Mouse (Mus musculus): ENCODE data around the gene Pwwp2b. TPM values are rescaled to one million over a fixed set of nuclear protein-coding genes. Genes with fewer than 3 reads are reported as not detected.

Gene Pwwp2b
- polyA plus RNA-seq, 1 experiment: 7.5 TPM

DNA sequence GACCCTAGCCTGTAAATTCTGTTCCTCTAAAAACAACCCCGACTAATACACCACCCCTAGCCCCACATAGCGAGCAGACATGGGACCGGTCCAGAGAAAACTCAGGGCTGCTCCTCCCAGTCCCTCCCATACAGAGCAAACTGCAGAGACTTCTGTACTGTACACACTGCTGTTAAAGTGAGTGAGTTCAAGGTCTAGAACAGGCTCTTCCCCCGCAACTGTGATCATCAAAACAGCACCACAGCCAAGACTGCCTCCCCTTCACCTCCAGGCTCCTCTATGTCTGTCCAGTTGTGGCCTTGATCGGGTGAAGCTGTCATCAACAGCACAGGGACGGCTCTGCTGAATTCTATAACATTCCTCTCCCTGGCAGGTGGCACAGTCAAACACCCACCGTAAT, 40.3 kb downstream of the Pwwp2b start:
- Histone ChIP-seq H3K9me3 (replicated peaks; ENCODE audit: control insufficient read depth, insufficient read depth, low read length, poor library complexity, severe bottlenecking) (no peaks in the 10 kb centered on the region), H3K4me1 (ENCODE audit: control insufficient read depth, insufficient read depth, low read length) (no peaks in the 10 kb centered on the region), H3K27ac (ENCODE audit: insufficient read depth, low read length) (no peak overlapping the region), H3K27me3 (ENCODE audit: control insufficient read depth, insufficient read depth, low read length, poor library complexity, severe bottlenecking) (no peaks in the 10 kb centered on the region), H3K36me3 (ENCODE audit: control insufficient read depth, insufficient read depth, low read length, poor library complexity, severe bottlenecking) (no peaks in the 10 kb centered on the region), H3K9ac (ENCODE audit: low read depth, poor library complexity, severe bottlenecking) (no peak overlapping the region), H3K4me3 (ENCODE audit: low read depth, low read length) (no peak overlapping the region)
- TF ChIP-seq EP300 (IDR thresholded peaks at IDR 0.05; ENCODE audit: insufficient read depth, low read depth, low read length): no peak
- no peak for TF ChIP-seq CTCF (IDR thresholded peaks at IDR 0.05; ENCODE audit: low read depth, low read length)
- TF ChIP-seq POLR2A (IDR thresholded peaks at IDR 0.05; ENCODE audit: insufficient read depth, low read length): no peak

DNA sequence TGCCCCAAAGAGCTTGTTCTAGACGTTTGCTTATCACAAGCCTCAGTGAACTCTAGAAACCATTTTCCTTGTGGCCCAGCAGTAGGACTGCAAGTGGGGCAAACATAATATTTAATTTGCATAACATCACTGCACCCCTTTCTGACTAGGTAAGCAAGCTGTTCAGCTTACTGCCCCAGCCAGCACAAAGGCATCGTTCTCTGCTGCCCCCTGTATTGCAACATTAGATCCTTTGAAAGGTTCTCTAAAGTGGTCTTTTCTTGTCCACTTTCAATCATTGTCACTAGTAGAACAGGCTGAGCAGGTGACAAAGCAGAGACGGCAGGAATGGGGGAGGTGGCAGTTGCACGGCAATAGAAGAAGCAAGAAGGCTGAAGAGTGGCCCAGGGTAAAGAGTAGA, 45.1 kb downstream of the Pwwp2b start:
- Histone ChIP-seq H3K27ac (ENCODE audit: insufficient read depth, low read length) (no peak overlapping the region), H3K4me3 (ENCODE audit: low read depth, low read length) (no peak overlapping the region), H3K9ac (ENCODE audit: low read depth, poor library complexity, severe bottlenecking) (no peak overlapping the region), H3K36me3 (ENCODE audit: control insufficient read depth, insufficient read depth, low read length, poor library complexity, severe bottlenecking) (no peaks in the 10 kb centered on the region), H3K4me1 (ENCODE audit: control insufficient read depth, insufficient read depth, low read length) (peaks cover 26% of the 10 kb centered on the region), H3K9me3 (replicated peaks; ENCODE audit: control insufficient read depth, insufficient read depth, low read length, poor library complexity, severe bottlenecking) (no peaks in the 10 kb centered on the region), H3K27me3 (ENCODE audit: control insufficient read depth, insufficient read depth, low read length, poor library complexity, severe bottlenecking) (no peaks in the 10 kb centered on the region)
- TF ChIP-seq EP300 (IDR thresholded peaks at IDR 0.05; ENCODE audit: insufficient read depth, low read depth, low read length) (no peak), CTCF (IDR thresholded peaks at IDR 0.05; ENCODE audit: low read depth, low read length) (no peak), POLR2A (IDR thresholded peaks at IDR 0.05; ENCODE audit: insufficient read depth, low read length) (no peak)

DNA sequence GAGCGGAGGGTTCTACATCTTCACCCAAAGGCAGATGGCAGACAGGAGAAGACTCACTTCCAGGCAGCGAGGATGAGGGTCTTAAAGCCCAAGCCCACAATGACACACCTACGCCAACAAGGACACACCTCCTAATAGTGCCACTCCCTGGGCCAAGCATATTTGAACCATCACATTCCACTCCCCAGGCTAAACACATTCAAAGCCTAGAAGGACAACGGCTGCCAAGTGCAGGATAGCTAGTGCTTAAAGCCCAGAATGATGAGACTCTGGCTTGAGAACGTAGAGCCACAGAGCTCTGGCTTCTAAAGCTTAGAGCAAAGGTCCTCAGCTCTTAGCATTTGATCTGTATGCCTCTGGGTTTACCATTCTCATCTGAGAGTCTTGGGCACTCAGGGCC, 45.8 kb downstream of the Pwwp2b start:
- Histone ChIP-seq H3K36me3 (ENCODE audit: control insufficient read depth, insufficient read depth, low read length, poor library complexity, severe bottlenecking) (no peaks in the 10 kb centered on the region), H3K27ac (ENCODE audit: insufficient read depth, low read length) (no peak overlapping the region), H3K4me3 (ENCODE audit: low read depth, low read length) (no peak overlapping the region), H3K9me3 (replicated peaks; ENCODE audit: control insufficient read depth, insufficient read depth, low read length, poor library complexity, severe bottlenecking) (no peaks in the 10 kb centered on the region), H3K9ac (ENCODE audit: low read depth, poor library complexity, severe bottlenecking) (no peak overlapping the region), H3K27me3 (ENCODE audit: control insufficient read depth, insufficient read depth, low read length, poor library complexity, severe bottlenecking) (no peaks in the 10 kb centered on the region), H3K4me1 (ENCODE audit: control insufficient read depth, insufficient read depth, low read length) (peaks cover 31% of the 10 kb centered on the region)
- no peak for TF ChIP-seq POLR2A (IDR thresholded peaks at IDR 0.05; ENCODE audit: insufficient read depth, low read length)
- TF ChIP-seq CTCF (IDR thresholded peaks at IDR 0.05; ENCODE audit: low read depth, low read length): no peak
- TF ChIP-seq EP300 (IDR thresholded peaks at IDR 0.05; ENCODE audit: insufficient read depth, low read depth, low read length): no peak

DNA sequence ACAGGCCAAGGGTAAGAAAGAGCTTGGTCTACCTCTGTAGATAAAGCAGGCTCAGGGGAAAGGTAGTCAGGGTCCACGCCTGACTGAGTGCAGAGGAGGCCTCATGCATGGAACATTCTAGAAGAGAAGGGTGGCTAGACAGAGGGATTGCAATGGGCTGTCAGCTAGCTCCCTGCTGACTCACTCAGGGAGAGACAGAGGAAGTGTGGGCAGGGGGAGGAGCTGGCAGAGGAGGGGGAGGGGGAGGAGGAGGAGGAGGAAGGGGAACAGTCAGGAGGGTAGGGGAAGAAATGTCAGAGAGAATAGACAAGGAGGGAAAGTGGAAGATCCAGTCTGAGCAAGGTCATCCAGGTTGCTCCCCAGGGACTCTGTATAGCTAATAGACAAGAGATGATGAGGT, 47.4 kb downstream of the Pwwp2b start:
- H3K9me3 ChIP-seq (replicated peaks; ENCODE audit: control insufficient read depth, insufficient read depth, low read length, poor library complexity, severe bottlenecking): no peaks in the 10 kb centered on the region
- no peaks in the 10 kb centered on the region for H3K36me3 ChIP-seq (ENCODE audit: control insufficient read depth, insufficient read depth, low read length, poor library complexity, severe bottlenecking)
- no peak overlapping the region for H3K4me3 ChIP-seq (ENCODE audit: low read depth, low read length)
- no peak overlapping the region for H3K9ac ChIP-seq (ENCODE audit: low read depth, poor library complexity, severe bottlenecking)
- no peaks in the 10 kb centered on the region for H3K27me3 ChIP-seq (ENCODE audit: control insufficient read depth, insufficient read depth, low read length, poor library complexity, severe bottlenecking)
- peak; percentile 25; the same call in 1 of the 2 replicates for TF ChIP-seq EP300 (IDR thresholded peaks at IDR 0.05; ENCODE audit: insufficient read depth, low read depth, low read length)
- TF ChIP-seq POLR2A (IDR thresholded peaks at IDR 0.05; ENCODE audit: insufficient read depth, low read length): no peak
- H3K27ac ChIP-seq (ENCODE audit: insufficient read depth, low read length): 0 out of 2 replicates have a peak overlapping the region, but pooled peaks have one; percentile 26
- peaks cover 31% of the 10 kb centered on the region for H3K4me1 ChIP-seq (ENCODE audit: control insufficient read depth, insufficient read depth, low read length)

DNA sequence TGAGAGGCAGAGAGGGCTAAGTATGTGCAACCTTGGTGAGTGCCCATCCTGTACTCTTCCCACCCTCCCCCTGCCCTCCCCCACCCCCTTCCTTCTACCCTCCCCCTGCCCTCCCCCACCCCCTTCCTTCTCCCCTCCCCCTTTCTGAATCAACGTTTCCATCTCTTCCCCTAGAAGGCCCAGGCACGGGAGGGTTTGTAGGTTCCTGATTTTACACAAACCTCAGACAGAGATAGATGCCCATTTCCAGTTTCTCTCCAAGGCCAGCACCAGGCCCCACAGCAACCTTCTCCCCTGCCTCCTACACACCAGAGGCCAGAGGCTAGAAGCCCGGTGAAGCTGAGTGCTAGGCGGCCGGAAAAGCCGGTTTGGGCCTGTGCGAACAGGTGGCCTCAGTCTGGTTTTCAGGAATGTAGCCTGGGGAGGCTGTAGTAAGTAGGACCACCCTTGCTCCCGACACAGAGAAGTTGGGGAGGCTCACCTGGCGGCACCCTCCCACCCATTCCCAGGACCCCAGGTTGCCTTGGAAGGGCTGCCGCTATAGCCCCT, 48.3 kb downstream of the Pwwp2b start:
- H3K9ac ChIP-seq (ENCODE audit: low read depth, poor library complexity, severe bottlenecking): peak overlapping the region; percentile 15
- H3K27me3 ChIP-seq (ENCODE audit: control insufficient read depth, insufficient read depth, low read length, poor library complexity, severe bottlenecking): no peaks in the 10 kb centered on the region
- no peaks in the 10 kb centered on the region for H3K9me3 ChIP-seq (replicated peaks; ENCODE audit: control insufficient read depth, insufficient read depth, low read length, poor library complexity, severe bottlenecking)
- H3K4me1 ChIP-seq (ENCODE audit: control insufficient read depth, insufficient read depth, low read length): peaks cover 33% of the 10 kb centered on the region
- H3K36me3 ChIP-seq (ENCODE audit: control insufficient read depth, insufficient read depth, low read length, poor library complexity, severe bottlenecking): no peaks in the 10 kb centered on the region
- peak overlapping the region; percentile 82 for H3K27ac ChIP-seq (ENCODE audit: insufficient read depth, low read length)
- TF ChIP-seq POLR2A (IDR thresholded peaks at IDR 0.05; ENCODE audit: insufficient read depth, low read length): no peak
- TF ChIP-seq CTCF (IDR thresholded peaks at IDR 0.05; ENCODE audit: low read depth, low read length): no peak
- TF ChIP-seq EP300 (IDR thresholded peaks at IDR 0.05; ENCODE audit: insufficient read depth, low read depth, low read length): peak; percentile 84; the same call in 1 of the 2 replicates
- no peak overlapping the region for H3K4me3 ChIP-seq (ENCODE audit: low read depth, low read length)

DNA sequence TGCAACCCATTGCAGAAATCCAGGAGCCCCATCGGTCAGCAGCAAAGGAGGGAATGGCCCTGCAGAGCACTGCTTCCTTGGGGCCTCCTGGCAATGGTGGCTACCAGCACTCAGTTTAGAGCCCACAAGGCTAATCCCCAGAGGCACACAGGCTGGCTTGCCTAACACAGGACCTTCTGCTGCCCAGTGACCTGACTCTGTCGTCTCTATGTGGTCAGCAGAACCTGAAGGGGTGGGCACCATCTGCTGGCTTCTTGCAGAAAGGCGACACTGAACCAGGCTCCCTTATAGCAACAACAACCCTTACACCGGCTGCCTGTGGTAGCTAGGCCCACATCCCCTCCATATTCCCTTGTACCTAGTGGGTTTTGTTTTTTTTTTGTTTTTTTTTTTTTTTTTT, 50.2 kb downstream of the Pwwp2b start:
- H3K4me3 ChIP-seq (ENCODE audit: low read depth, low read length): no peak overlapping the region
- TF ChIP-seq POLR2A (IDR thresholded peaks at IDR 0.05; ENCODE audit: insufficient read depth, low read length): no peak
- peak; percentile 61 for TF ChIP-seq CTCF (IDR thresholded peaks at IDR 0.05; ENCODE audit: low read depth, low read length)
- no peak overlapping the region for H3K27ac ChIP-seq (ENCODE audit: insufficient read depth, low read length)
- H3K27me3 ChIP-seq (ENCODE audit: control insufficient read depth, insufficient read depth, low read length, poor library complexity, severe bottlenecking): no peaks in the 10 kb centered on the region
- H3K9ac ChIP-seq (ENCODE audit: low read depth, poor library complexity, severe bottlenecking): no peak overlapping the region
- peaks cover 35% of the 10 kb centered on the region for H3K4me1 ChIP-seq (ENCODE audit: control insufficient read depth, insufficient read depth, low read length)
- no peaks in the 10 kb centered on the region for H3K9me3 ChIP-seq (replicated peaks; ENCODE audit: control insufficient read depth, insufficient read depth, low read length, poor library complexity, severe bottlenecking)
- H3K36me3 ChIP-seq (ENCODE audit: control insufficient read depth, insufficient read depth, low read length, poor library complexity, severe bottlenecking): no peaks in the 10 kb centered on the region

All from ES-Bruce4 (cell line).